Mouse (Mus musculus) stomach, postnatal 0 days (tissue): ENCODE measurements around the gene Sash1.

Experiments
- CTCF ChIP-seq: IDR thresholded peaks from 2 replicates; pipeline ENCODE4 v1.5.1; 2016; ENCODE audit warnings: antibody characterized with exemption, low read depth, mild to moderate bottlenecking, moderate library complexity
- EP300 ChIP-seq: optimal IDR thresholded peaks from 2 replicates; pipeline ENCODE3; 2016; ENCODE audit warnings: antibody characterized with exemption

DNA sequence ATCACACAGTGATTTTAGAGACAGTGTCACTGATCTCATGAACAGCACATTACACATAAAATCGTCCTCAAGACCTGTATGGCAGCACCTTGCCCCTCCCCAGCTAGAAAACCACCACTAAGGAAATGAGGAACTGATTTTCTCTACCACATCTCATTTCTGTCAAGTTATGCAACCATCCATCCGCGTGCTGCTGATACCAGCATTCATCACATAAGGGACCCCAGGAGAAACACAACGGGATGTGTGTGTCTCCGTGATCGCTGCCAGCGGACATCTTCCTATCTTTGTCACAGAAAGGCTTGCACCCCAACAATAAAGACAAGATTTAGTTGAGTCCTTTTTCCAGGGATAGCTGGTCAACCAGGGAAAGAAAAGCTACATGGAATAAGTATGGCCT is 27.2 kb downstream of the Sash1 start:
- TF ChIP-seq CTCF: no peak
- TF ChIP-seq EP300: no peak
